Mouse (Mus musculus): ENCODE measurements around the gene Fam222a. TPM values are rescaled to one million over a fixed set of nuclear protein-coding genes. Genes with fewer than 3 reads are reported as not detected.
A peak's percentile ranks its signal among the peaks of the same experiment; 100 is the strongest.

Gene Fam222a
- polyA plus RNA-seq, 1 experiment: 8.0 TPM

DNA sequence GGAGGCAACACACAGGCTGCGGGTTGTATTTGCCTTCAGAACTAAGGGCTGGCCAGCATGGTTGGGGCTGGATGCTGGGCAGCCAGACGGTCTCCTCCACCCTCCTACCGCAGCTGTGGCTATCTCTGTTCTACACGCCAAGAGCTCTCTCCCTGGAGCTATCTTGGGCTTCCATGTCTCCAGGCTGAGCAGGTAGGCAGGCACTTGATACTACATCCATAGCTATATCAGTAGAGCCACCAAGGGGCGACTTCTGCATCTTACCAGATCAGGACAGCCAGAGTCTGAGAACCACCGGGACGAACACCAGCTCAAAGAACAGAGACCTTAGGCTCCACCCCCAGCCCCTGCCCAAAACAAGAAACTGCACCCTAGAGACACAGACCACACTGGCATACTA lies 47.0 kb downstream of the Fam222a start:
- H3K4me3 ChIP-seq (replicated peaks; ENCODE audit: extremely low read depth, low read depth, low read length): no peak overlapping the region
- TF ChIP-seq CTCF (IDR thresholded peaks at IDR 0.05; ENCODE audit: insufficient read depth, low read length) (no peak), POLR2A (IDR thresholded peaks at IDR 0.05; ENCODE audit: borderline replicate concordance, extremely low read depth, low read depth, low read length) (no peak)
- 53% methylated on average over 7 of the region's 7 CpGs for WGBS
- DNase-seq: no peak
- no peaks in the 10 kb centered on the region for H3K4me1 ChIP-seq (ENCODE audit: control insufficient read depth, insufficient read depth, low read length)

GRCm38 (mm10) chr5:114616336-114617061 lies 48.7 kb downstream of the Fam222a start:
- H3K4me1 ChIP-seq (ENCODE audit: control insufficient read depth, insufficient read depth, low read length): no peaks in the 10 kb centered on the region
- WGBS: 79% methylated on average over 11 of the region's 11 CpGs

GRCm38 (mm10) chr5:114617809-114618208 lies 50.0 kb downstream of the Fam222a start:
- WGBS: 66% methylated on average over 12 of the region's 12 CpGs
- Histone ChIP-seq H3K4me1 (ENCODE audit: control insufficient read depth, insufficient read depth, low read length) (no peaks in the 10 kb centered on the region), H3K4me3 (replicated peaks; ENCODE audit: extremely low read depth, low read depth, low read length) (no peak overlapping the region)
- no peak for DNase-seq
- no peak for TF ChIP-seq CTCF (IDR thresholded peaks at IDR 0.05; ENCODE audit: insufficient read depth, low read length)
- TF ChIP-seq POLR2A (IDR thresholded peaks at IDR 0.05; ENCODE audit: borderline replicate concordance, extremely low read depth, low read depth, low read length): no peak

More at GRCm38 (mm10) chr5:114616336-114617061, 48.7 kb downstream of the Fam222a start:
- no peak for DNase-seq
- no peak for TF ChIP-seq CTCF (IDR thresholded peaks at IDR 0.05; ENCODE audit: insufficient read depth, low read length)
- no peak for TF ChIP-seq POLR2A (IDR thresholded peaks at IDR 0.05; ENCODE audit: borderline replicate concordance, extremely low read depth, low read depth, low read length)
- H3K4me3 ChIP-seq (replicated peaks; ENCODE audit: extremely low read depth, low read depth, low read length): no peak overlapping the region

DNA sequence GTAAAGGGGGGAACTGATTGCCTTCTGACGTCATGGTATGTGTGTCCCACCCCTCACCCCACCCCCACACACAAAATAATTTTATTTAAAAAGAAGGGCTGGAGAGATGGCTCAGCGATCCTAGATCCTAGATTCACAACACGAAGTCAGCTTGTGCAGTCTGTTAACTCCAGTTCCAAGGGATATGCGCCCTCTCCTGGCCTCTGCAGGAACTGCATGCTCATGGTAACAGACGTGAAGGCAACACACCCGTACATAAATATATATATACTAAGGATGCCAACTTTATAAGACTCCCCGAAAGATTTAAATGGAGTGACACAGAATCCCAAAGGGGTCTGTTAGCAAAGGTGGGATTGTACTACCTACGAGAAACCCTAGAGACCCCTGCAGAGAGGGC lies 51.0 kb downstream of the Fam222a start:
- no peak for TF ChIP-seq POLR2A (IDR thresholded peaks at IDR 0.05; ENCODE audit: borderline replicate concordance, extremely low read depth, low read depth, low read length)
- TF ChIP-seq CTCF (IDR thresholded peaks at IDR 0.05; ENCODE audit: insufficient read depth, low read length): peak; percentile 96
- Histone ChIP-seq H3K4me3 (replicated peaks; ENCODE audit: extremely low read depth, low read depth, low read length) (no peak overlapping the region), H3K4me1 (ENCODE audit: control insufficient read depth, insufficient read depth, low read length) (no peaks in the 10 kb centered on the region)
- DNase-seq: peak; percentile 74
- 17% methylated on average over 8 of the region's 8 CpGs for WGBS

DNA sequence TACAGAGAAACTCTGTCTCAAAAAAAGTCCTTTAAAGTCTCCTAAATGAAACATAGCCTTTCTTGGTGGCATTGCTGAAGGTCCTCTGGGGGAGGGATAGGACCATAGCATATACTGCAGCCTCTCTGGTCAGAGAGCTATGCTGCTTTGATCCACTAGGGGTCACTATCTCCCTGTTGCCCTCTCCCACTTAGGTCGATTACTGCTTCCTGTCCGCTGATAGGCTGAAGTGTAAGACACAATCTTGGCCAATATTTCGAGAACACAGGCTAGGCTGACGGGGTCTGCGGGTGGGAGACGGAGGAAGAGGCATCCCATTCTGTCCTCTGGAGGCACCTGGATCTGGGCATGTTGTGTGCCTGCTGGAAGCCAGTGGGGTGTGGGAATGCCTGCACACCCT lies 52.5 kb downstream of the Fam222a start:
- no peaks in the 10 kb centered on the region for H3K4me1 ChIP-seq (ENCODE audit: control insufficient read depth, insufficient read depth, low read length)
- WGBS: 34% methylated on average over 6 of the region's 6 CpGs
- no peak overlapping the region for H3K4me3 ChIP-seq (replicated peaks; ENCODE audit: extremely low read depth, low read depth, low read length)
- DNase-seq: no peak
- TF ChIP-seq POLR2A (IDR thresholded peaks at IDR 0.05; ENCODE audit: borderline replicate concordance, extremely low read depth, low read depth, low read length) (no peak), CTCF (IDR thresholded peaks at IDR 0.05; ENCODE audit: insufficient read depth, low read length) (peak; percentile 69)

- H3K4me1 ChIP-seq (ENCODE audit: control insufficient read depth, insufficient read depth, low read length): no peaks in the 10 kb centered on the region
- H3K4me3 ChIP-seq (replicated peaks; ENCODE audit: extremely low read depth, low read depth, low read length): no peak overlapping the region
- DNase-seq: peak; percentile 51
- WGBS: 12% methylated on average over 3 of the region's 3 CpGs
- TF ChIP-seq CTCF (IDR thresholded peaks at IDR 0.05; ENCODE audit: insufficient read depth, low read length): peak; percentile 73
- no peak for TF ChIP-seq POLR2A (IDR thresholded peaks at IDR 0.05; ENCODE audit: borderline replicate concordance, extremely low read depth, low read depth, low read length)
These were observed 57.8 kb downstream of the Fam222a start for GRCm38 (mm10) chr5:114625590-114625989.

DNA sequence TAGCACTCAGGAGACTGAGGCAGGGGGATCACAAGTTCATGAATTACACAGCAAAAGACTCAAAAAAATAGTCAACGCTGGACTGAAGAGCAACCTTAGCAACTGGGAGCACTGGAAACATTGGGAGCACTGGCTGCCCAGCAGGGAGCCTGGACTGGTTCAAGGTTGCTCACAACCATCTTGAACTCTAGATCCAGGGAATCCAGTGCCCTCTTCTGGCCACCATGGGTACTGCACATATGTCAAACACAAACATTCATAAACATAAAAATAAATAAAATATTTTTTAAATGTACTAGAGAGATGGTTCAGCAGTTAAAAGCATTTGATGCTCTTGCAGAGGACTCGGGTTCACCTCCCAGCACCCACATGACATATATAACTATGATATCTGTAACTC lies 63.5 kb downstream of the Fam222a start:
- WGBS: 45% methylated on average over 2 of the region's 2 CpGs
- Histone ChIP-seq H3K4me3 (replicated peaks; ENCODE audit: extremely low read depth, low read depth, low read length) (no peak overlapping the region), H3K4me1 (ENCODE audit: control insufficient read depth, insufficient read depth, low read length) (no peaks in the 10 kb centered on the region)
- peak; percentile 28 for TF ChIP-seq CTCF (IDR thresholded peaks at IDR 0.05; ENCODE audit: insufficient read depth, low read length)
- no peak for TF ChIP-seq POLR2A (IDR thresholded peaks at IDR 0.05; ENCODE audit: borderline replicate concordance, extremely low read depth, low read depth, low read length)
- no peak for DNase-seq

DNA sequence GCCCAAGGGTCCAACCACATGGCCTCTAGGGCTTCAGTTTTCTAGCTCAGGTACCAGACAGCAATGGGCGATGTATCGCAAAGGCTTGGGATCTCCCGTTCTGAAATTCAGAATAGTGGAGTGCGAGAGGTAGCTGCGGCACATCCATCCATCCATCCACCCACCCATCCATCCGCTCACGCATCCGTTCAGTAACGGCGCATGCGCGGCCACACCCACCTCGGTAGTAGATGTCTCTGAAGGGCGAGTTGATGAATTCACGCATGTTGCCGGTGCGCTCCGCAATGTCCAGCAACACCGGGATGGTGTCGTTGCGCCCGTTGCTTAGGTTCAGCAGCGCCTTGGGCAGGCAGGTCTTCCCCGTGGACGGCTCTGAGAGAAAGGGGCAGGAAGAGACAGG lies 68.3 kb downstream of the Fam222a start:
- WGBS: 78% methylated on average over 25 of the region's 25 CpGs
- H3K4me1 ChIP-seq (ENCODE audit: control insufficient read depth, insufficient read depth, low read length): peaks cover 3% of the 10 kb centered on the region; the same call in 1 of the 2 replicates
- H3K4me3 ChIP-seq (replicated peaks; ENCODE audit: extremely low read depth, low read depth, low read length): no peak overlapping the region
- TF ChIP-seq CTCF (IDR thresholded peaks at IDR 0.05; ENCODE audit: insufficient read depth, low read length) (no peak), POLR2A (IDR thresholded peaks at IDR 0.05; ENCODE audit: borderline replicate concordance, extremely low read depth, low read depth, low read length) (no peak)
- no peak for DNase-seq

DNA sequence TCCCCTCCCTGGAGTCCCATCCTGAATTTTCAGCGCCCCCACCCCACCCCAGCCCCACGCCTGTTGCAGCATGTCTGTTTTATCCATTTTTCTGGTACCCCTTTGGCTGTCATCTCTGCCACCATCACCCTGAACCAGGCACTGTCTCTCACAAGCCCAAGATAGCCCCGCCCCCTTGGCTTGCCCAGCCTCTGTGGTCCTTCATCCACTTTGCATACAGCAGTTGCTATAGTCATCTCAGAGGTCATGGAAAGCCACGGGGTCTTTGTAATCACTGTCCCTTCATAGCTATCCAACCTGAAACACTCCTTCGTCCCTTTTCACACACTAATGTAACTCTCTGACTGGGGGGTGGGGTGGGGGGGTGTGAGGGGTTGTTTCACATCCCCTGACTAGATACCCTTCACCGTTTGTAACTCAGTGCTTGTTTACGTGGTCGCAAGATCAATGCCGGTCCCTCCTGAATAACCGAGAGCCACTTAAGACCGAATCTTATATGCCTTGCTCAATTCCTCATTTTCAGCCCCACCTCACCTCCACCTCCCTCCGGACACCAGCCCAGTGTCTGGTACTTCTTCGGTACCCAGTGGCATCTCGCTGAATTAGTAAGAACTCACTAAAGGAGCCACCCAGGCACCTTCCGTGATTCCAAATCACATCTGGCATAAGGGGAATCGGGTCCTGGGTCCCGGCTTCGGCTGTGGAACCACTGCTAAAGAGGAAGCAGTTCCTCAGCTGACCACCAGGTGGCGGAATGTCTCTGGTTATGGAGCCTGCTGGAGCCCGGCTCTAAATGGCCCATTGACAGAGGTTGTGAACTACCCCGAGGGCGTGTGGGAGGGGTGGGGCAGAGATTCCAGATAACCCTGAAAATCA lies 71.2 kb downstream of the Fam222a start:
- WGBS: 12% methylated on average over 22 of the region's 22 CpGs
- peak; percentile 90 for DNase-seq
- H3K4me3 ChIP-seq (replicated peaks; ENCODE audit: extremely low read depth, low read depth, low read length): no peak overlapping the region
- H3K4me1 ChIP-seq (ENCODE audit: control insufficient read depth, insufficient read depth, low read length): peaks cover 3% of the 10 kb centered on the region; the same call in 1 of the 2 replicates
- TF ChIP-seq CTCF (IDR thresholded peaks at IDR 0.05; ENCODE audit: insufficient read depth, low read length): peak; percentile 82
- TF ChIP-seq POLR2A (IDR thresholded peaks at IDR 0.05; ENCODE audit: borderline replicate concordance, extremely low read depth, low read depth, low read length): no peak
